Mouse (Mus musculus) thymus, adult 2 months (tissue): ENCODE data around the gene Erg. TPM values are rescaled to one million over a fixed set of nuclear protein-coding genes. Genes with fewer than 3 reads are reported as not detected.

Experiments used
- DNase-seq: peaks from one replicate; pipeline ENCODE4 v3.0.0; 2021
- H3K27ac ChIP-seq: fragments of 200-500 bp; 2 replicates; pipeline ENCODE4 v1.5.1; 2012; ENCODE audit warnings: low read length, control low read depth; ENCODE audit not compliant: control insufficient read depth, insufficient read depth
- H3K27me3 ChIP-seq: fragments of 200-500 bp; 2 replicates; pipeline ENCODE4 v1.6.1; 2012; ENCODE audit warnings: mild to moderate bottlenecking, low read length, moderate library complexity, mixed read lengths; ENCODE audit not compliant: control insufficient read depth, insufficient read depth
- H3K36me3 ChIP-seq: fragments of 200-500 bp; 2 replicates; pipeline ENCODE4 v1.6.1; 2012; ENCODE audit warnings: mild to moderate bottlenecking, low read length, moderate library complexity; ENCODE audit not compliant: control insufficient read depth, insufficient read depth
- H3K4me1 ChIP-seq: fragments of 200-500 bp; replicated peaks from 2 replicates; pipeline ENCODE4 v1.6.1; 2012; ENCODE audit warnings: low read length; ENCODE audit not compliant: control insufficient read depth, insufficient read depth
- H3K4me3 ChIP-seq: fragments of 200-500 bp; 2 replicates; pipeline ENCODE4 v1.5.1; 2012; ENCODE audit warnings: mild to moderate bottlenecking, low read length, control low read depth, moderate library complexity; ENCODE audit not compliant: control insufficient read depth, insufficient read depth
- CTCF ChIP-seq: fragments of 200-500 bp; IDR thresholded peaks from 2 replicates; pipeline ENCODE4 v1.5.1; 2012; ENCODE audit warnings: mild to moderate bottlenecking, control low read depth, low read length, moderate library complexity, borderline replicate concordance; ENCODE audit not compliant: control insufficient read depth, poor library complexity, insufficient read depth; ENCODE audit errors: extremely low read depth
- POLR2A ChIP-seq: fragments of 200-500 bp; IDR thresholded peaks from 2 replicates; pipeline ENCODE4 v1.6.1; 2012; ENCODE audit warnings: mild to moderate bottlenecking, low read length, control low read depth, moderate library complexity; ENCODE audit not compliant: control insufficient read depth, poor library complexity, insufficient read depth; ENCODE audit errors: extremely low read depth
- WGBS: fragments of 180-500 bp; shearing (Covaris S2); methylation state at CpG from one replicate; pipeline ENCODE4 v1.1.7; 2018; 5-methylcytosine and 5-hydroxymethylcytosine counted together
- polyA plus RNA-seq: library from polyadenylated mRNA; depleted of rRNA; stranded (reverse); fragments of >200 nt; gene quantifications from 2 replicates; pipeline ENCODE4 v1.2.3, GENCODE M21; 2012

Gene Erg
- polyA plus RNA-seq, 1 experiment, result 4.0 TPM

DNA sequence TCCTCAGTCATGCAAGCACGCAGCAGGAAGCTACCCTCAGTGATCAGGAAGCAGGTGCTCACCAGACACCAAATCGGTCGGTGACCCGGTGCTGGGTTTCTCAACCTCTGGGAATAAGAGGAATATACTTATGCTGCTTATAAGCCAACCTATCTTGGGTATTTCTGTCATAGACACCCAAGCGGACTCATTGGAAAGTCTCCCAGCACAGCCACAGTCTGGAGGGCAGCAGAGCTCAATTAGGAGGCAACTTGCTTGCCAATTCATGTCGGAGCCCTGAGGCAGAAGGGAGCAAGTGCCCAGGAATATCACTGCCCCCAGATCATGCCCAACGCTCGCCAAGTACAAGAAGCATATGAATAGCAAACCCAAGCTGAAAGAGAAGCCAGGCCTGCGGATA is 184.5 kb downstream of the Erg start:
- peaks cover 7% of the 10 kb centered on the region for H3K4me1 ChIP-seq
- H3K4me3 ChIP-seq, result no peak overlapping the region
- no peaks in the 10 kb centered on the region for H3K36me3 ChIP-seq
- TF ChIP-seq POLR2A (no peak), CTCF (no peak)
- 47% methylated on average over 9 of the region's 9 CpGs for WGBS
- no peak for DNase-seq
- H3K27me3 ChIP-seq, result no peaks in the 10 kb centered on the region
- no peak overlapping the region for H3K27ac ChIP-seq

DNA sequence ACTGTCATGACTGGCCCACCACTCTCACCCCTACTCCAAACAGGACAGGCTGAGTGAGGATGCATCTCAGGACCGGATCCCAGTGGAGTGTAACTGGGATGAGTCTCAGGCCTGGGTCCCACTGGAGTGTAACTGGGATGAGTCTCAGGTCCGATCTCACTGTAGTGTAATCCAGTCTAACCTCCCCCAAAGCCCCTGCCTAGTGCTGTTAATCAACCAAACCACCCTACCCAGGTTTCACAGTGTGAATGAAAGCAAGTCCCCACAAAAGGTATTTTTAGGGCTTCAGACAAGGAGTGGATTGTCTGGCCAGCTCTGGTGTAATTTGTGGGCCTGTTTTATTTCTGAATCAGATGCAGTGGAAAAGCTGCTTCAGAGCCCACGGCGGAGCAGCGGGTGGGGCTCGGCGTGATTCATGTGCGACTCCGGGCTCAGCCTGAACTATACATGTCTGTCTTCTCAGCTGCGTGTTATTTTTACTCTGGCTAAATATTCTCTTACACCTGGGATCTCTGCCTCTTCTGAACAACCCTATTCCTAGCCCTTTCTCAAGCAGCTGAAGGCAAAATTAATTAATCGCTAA is 187.5 kb downstream of the Erg start:
- no peak for DNase-seq
- TF ChIP-seq POLR2A, result no peak
- TF ChIP-seq CTCF, result no peak
- Histone ChIP-seq H3K27me3 (no peaks in the 10 kb centered on the region), H3K4me3 (no peak overlapping the region), H3K36me3 (no peaks in the 10 kb centered on the region), H3K27ac (no peak overlapping the region), H3K4me1 (peaks cover 6% of the 10 kb centered on the region)
- 96% methylated on average over 11 of the region's 11 CpGs for WGBS

- Histone ChIP-seq H3K36me3 (no peaks in the 10 kb centered on the region), H3K4me3 (no peak overlapping the region), H3K4me1 (peaks cover 9% of the 10 kb centered on the region)
These were observed 195.6 kb downstream of the Erg start for GRCm38 (mm10) chr16:95390787-95391186.

DNA sequence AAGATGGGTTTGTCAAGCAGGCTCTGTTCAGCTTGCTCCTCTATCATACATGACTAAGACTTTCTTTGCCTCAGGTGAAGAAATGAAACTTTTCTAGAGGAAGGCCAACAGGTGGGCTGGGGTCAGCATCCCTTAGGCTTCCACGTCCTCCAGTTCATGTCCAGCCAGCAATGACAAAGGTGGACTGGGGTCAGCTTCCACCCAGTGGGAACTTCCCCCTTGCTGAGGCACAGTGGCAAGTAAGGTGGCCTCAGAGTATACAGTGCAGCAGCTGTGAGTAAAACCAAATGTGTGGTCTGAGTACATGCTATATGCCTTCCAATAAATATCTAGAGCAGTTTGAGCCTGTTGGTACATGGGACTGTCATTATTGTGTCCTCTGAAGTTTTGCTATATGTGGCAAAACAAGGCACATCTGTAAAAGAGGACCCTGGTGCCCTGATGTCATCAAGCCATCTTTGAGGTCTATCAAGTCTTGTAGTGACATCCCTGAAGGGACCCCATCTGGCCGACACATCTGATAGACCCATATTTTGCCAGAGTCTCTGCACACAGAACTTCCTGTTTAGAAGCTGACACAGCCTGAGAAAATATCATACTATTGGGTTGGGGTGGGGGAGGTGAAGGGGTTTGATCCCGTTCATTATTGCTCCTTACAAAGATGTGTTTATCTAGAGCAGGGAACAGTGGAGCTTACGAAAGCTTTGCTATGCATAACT is 197.4 kb downstream of the Erg start:
- H3K27ac ChIP-seq, result no peak overlapping the region
- TF ChIP-seq CTCF (no peak), POLR2A (no peak)
- DNase-seq, result no peak
- peaks cover 9% of the 10 kb centered on the region for H3K4me1 ChIP-seq
- no peaks in the 10 kb centered on the region for H3K27me3 ChIP-seq
- WGBS, result 58% methylated on average over 4 of the region's 4 CpGs
- no peak overlapping the region for H3K4me3 ChIP-seq
- no peaks in the 10 kb centered on the region for H3K36me3 ChIP-seq

More at GRCm38 (mm10) chr16:95390787-95391186, 195.6 kb downstream of the Erg start:
- WGBS, result 77% methylated on average over 1 of the region's 1 CpGs
- TF ChIP-seq POLR2A (no peak), CTCF (no peak)
- H3K27me3 ChIP-seq, result no peaks in the 10 kb centered on the region
- no peak overlapping the region for H3K27ac ChIP-seq
- DNase-seq, result no peak

GRCm38 (mm10) chr16:95388292-95388691 is 198.1 kb downstream of the Erg start:
- no peaks in the 10 kb centered on the region for H3K36me3 ChIP-seq
- no peak overlapping the region for H3K27ac ChIP-seq
- 93% methylated on average over 5 of the region's 5 CpGs for WGBS
- no peak overlapping the region for H3K4me3 ChIP-seq
- H3K27me3 ChIP-seq, result no peaks in the 10 kb centered on the region
- TF ChIP-seq CTCF (no peak), POLR2A (no peak)
- peaks cover 9% of the 10 kb centered on the region for H3K4me1 ChIP-seq
- DNase-seq, result no peak

DNA sequence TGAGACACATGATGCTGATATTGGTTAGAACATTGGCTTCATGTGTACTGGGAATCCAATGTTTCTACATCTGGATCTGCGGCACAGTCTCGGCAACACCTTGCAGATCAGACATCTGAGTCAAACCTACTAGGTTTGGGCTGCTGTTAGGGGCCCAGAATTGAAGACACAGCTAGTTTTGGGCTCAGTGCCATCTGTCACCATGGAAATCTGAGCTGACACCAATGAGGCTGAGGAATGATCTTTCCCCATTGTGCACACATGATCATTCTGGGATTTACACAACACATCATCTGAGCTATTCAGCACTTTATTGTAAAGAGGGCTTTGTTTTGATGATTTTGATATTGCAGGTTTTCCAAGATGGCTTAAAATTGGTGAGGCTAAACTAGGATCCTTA is 199.4 kb downstream of the Erg start:
- no peak for DNase-seq
- Histone ChIP-seq H3K4me1 (peaks cover 9% of the 10 kb centered on the region), H3K36me3 (no peaks in the 10 kb centered on the region), H3K27ac (no peak overlapping the region), H3K27me3 (no peaks in the 10 kb centered on the region), H3K4me3 (no peak overlapping the region)
- 97% methylated on average over 2 of the region's 2 CpGs for WGBS
- TF ChIP-seq POLR2A (no peak), CTCF (no peak)

DNA sequence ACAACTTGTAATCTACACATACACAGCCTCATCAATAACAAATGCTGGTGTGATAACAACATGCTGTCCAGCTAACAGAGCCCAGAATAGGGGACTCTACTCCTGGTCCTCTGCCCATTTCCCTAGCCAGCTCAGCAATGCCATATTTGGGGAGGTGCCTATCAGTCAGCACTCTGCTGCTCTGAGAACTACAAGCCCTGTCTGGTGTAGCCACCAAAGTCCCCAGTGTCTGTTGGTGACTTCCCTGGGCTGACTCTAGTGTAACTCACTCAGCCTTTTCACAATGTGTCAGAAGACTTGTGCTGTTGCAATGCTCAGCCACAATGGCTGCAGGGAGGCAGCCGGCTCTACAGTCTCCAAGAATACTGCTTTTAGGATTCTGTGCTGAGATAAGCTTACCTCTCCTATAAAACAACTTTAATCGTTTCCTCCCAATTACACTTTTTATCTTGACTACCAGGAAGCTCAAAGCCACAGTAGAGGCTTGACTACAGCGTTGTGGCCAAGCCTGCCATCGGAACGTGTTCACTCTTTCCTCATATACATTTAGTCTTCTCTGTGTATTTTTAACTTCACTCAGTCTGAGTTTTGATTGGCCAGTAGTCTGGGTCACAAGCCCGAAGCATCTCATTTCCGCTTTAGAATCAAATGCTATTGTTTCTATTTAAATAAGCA is 201.0 kb downstream of the Erg start:
- Histone ChIP-seq H3K36me3 (no peaks in the 10 kb centered on the region), H3K4me3 (no peak overlapping the region), H3K27me3 (no peaks in the 10 kb centered on the region), H3K27ac (no peak overlapping the region), H3K4me1 (peaks cover 12% of the 10 kb centered on the region)
- DNase-seq, result no peak
- TF ChIP-seq CTCF (no peak), POLR2A (no peak)
- WGBS, result 22% methylated on average over 7 of the region's 7 CpGs
